Mouse (Mus musculus) cerebellum, adult 2 months (tissue): ENCODE measurements around the gene Ift81.

ENCODE experiments used
- CTCF ChIP-seq: fragments of 200-500 bp; IDR thresholded peaks from 2 replicates; pipeline ENCODE4 v1.5.1; 2011; ENCODE audit warnings: low read depth, mild to moderate bottlenecking, control low read depth, low read length, moderate library complexity, borderline replicate concordance; ENCODE audit not compliant: insufficient read depth
- POLR2A ChIP-seq: fragments of 200-500 bp; IDR thresholded peaks from 2 replicates; pipeline ENCODE4 v1.6.1; 2011; ENCODE audit warnings: low read length, control low read depth, borderline replicate concordance; ENCODE audit not compliant: insufficient read depth

GRCm38 (mm10) chr5:122538077-122538476 is 76.2 kb downstream of the Ift81 start:
- TF ChIP-seq CTCF (no peak), POLR2A (no peak)
